Mouse (Mus musculus): ENCODE data around the gene Hmg20b. TPM values are rescaled to one million over a fixed set of nuclear protein-coding genes. Genes with fewer than 3 reads are reported as not detected.

Hmg20b gene
- polyA plus RNA-seq (2014; fragmentation: Illumina TruSeq; extraction: RNeasy Lipid Tissue Mini Kit (QIAGEN cat#74804)): 4.2 TPM

DNA sequence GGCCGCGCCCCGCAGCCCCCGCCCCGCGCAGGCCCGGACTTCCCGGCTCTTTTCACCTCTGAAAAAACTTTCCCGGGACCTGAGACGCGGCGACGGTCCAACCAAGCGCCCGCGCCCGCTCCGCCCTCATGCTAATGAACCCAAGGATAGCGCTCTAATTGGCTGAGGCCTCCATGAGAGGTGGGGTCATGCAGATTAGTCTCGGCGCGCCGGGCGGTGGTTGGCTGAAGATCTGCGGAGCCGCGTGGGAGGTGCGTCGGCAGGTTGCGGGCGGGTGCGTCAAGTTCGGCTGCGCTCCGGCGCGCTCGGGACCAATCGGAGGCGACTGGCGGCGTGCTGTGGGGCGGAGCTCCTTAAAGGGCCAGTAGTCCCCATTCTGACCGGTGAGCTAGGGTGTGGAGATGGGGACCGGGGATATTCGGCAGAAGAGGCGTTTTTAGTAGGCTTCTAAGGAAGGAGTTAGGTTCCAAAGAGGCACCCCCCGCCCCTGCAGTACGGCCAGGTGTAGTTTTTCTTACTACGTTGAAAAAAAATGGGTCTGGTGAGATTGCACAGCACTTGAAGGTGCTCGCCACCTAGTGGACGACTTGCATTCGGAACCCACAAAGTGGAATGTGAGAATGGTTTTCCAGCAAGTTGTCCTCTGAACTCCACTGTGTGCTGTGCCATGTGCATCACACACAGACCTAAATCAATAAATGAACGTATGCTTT is at the start of gene Hmg20b:
TSS of gene Hmg20b (minus strand) at position 130 of the 713 bp plus-strand sequence.

DNA sequence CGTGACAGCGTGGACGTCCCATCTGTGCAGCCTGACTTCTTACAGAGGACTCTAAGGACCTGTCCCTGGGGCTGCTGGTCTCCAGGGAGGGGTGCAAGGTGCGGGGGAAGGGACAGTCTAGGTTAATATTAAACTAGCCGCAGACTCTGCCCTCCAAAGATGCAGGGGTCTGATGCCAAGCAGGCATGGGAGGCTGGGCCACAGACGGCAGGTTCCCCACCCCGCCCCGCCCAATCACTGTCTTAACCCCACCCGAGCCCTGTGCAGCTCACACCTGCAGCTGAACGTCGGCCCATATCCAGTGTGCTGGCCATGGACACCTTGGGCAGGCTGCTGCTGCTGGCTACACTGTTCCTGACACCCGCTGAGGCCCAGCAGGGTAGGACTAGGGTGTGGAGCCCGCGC is 42.5 kb upstream of the Hmg20b start, which contains the start of gene Smim24:
TSS of gene Smim24 (plus strand) at position 271 of the 405 bp plus-strand sequence.

GRCm38 (mm10) chr10:81388505-81389055 is 38.3 kb upstream of the Hmg20b start, which contains the start of gene Gm48552:
Gene Gm48552 (plus strand): TSS chr10:81389005.

GRCm38 (mm10) chr10:81383802-81384604 is 33.7 kb upstream of the Hmg20b start, which contains the start of the genes Dohh and Gm48551:
Gene Dohh (plus strand): TSS chr10:81384428.
Gene Gm48551 (plus strand): TSS chr10:81384466.

GRCm38 (mm10) chr10:81377793-81378552 is 27.7 kb upstream of the Hmg20b start, which contains the start of gene Fzr1:
Gene Fzr1 (minus strand): TSS chr10:81378516.

GRCm38 (mm10) chr10:81365672-81366476 is 15.6 kb upstream of the Hmg20b start, which contains the start of gene 4930404N11Rik:
Gene 4930404N11Rik (minus strand): TSS chr10:81365816.

DNA sequence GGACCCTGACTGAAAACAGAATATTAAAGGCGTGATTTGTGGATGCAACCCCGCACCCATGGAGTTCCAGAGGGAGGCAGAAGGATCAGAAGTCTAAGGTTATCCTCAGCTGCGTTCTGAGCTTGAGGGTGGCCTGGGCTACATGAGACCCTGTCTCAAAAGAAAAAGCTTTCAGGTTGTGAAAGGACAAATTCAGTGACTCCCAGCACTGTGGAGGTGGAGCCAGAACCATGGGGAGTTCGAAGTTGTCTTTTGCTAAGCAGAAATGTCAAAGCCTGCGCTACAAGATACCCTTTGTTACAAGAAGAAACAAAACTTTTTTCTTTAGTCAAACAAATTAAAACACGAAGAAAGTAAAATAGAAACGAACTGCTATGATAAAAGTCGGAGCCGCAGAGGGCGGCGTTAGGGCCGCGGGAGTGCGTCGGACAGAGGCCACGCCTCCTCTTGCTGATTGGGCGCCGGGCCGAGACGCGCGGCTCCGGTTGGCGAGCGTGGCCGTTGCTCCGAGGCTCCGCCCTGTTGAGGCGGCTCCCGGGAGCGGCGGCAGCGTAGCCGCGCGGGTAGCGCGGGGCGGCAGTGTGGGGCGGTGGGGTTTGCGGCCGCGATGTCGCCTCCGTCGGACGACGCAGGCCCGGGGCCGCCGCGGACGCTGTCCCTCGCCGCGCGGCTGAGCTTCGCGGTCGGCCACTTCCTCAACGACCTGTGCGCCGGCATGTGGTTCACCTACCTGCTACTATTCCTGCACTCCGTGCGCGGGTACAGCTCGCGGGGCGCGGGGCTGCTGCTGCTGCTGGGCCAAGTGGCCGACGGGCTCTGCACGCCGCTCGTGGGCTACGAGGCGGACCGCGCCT is 6.9 kb upstream of the Hmg20b start, which contains the start of gene Mfsd12:
TSS of gene Mfsd12 (plus strand) at position 501 of the 854 bp plus-strand sequence.

DNA sequence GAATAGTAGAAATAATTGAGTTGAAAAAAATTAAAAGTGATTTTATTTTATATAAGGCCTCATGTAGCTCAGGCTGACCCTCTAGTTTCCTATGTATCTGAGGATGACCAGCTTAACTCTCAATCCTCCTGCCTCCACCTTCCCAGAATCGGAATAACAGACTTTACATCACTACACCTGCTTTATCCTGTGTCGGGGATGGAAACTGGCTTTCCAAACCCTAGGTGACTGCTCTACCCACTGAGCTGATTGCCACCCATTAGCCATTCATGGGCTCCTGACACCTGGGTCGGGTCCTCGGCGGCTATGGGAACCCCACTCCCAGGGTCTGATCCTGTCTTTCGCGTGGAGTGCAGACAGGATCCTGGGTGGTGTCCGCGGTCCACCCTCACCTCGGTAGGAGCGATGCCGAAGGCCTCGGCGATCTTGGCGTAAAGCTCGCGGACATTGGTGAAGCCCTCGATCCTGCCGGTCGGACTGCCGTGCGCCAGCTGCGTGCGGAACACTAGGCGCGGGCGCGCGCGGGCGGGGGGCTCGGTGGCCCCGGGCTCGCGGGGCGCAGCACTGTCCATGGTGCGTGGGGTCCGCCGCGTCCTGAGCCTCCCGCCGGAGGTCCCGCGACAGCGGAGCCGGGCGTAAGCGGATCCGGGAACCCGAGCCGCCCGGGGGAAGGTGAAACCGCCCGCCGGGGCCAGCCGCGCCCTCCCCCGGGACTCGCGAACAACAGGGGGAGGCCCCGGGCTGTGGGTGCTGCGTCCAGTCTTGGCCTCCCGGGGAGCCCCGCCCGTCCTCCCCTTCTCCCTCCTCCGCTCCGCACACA is 7.4 kb downstream of the Hmg20b start, which contains the start of gene Gipc3:
TSS of gene Gipc3 (minus strand) at position 581 of the 820 bp plus-strand sequence.

GRCm38 (mm10) chr10:81328386-81328785 is 21.9 kb downstream of the Hmg20b start, which contains the start of gene Tbxa2r:
Gene Tbxa2r (plus strand): TSS chr10:81328731.

GRCm38 (mm10) chr10:81320550-81321347 is 29.5 kb downstream of the Hmg20b start, which contains the start of gene Cactin:
Gene Cactin (plus strand): TSS chr10:81321103.

Other genes starting within 250 kb of the Hmg20b start
- 1.1 TPM for gene Map2k2, start 244.6 kb downstream of the Hmg20b start, polyA plus RNA-seq (2014; fragmentation: Illumina TruSeq; extraction: RNeasy Lipid Tissue Mini Kit (QIAGEN cat#74804))
- 17.8 TPM for gene Zbtb7a, start 215.3 kb downstream of the Hmg20b start, polyA plus RNA-seq (2014; fragmentation: Illumina TruSeq; extraction: RNeasy Lipid Tissue Mini Kit (QIAGEN cat#74804))
- gene Pias4, start 182.6 kb downstream of the Hmg20b start, polyA plus RNA-seq (2014; fragmentation: Illumina TruSeq; extraction: RNeasy Lipid Tissue Mini Kit (QIAGEN cat#74804)): 0.46 TPM
- gene Eef2, start 173.8 kb downstream of the Hmg20b start, polyA plus RNA-seq (2014; fragmentation: Illumina TruSeq; extraction: RNeasy Lipid Tissue Mini Kit (QIAGEN cat#74804)): 6.8 TPM
- not detected for gene Dapk3, start 167.5 kb downstream of the Hmg20b start, polyA plus RNA-seq (2014; fragmentation: Illumina TruSeq; extraction: RNeasy Lipid Tissue Mini Kit (QIAGEN cat#74804))
- gene 4930442H23Rik, start 166.6 kb downstream of the Hmg20b start, polyA plus RNA-seq (2014; fragmentation: Illumina TruSeq; extraction: RNeasy Lipid Tissue Mini Kit (QIAGEN cat#74804)): not detected
- gene Nmrk2, start 148.4 kb downstream of the Hmg20b start, polyA plus RNA-seq (2014; fragmentation: Illumina TruSeq; extraction: RNeasy Lipid Tissue Mini Kit (QIAGEN cat#74804)): not detected
- gene Atcay, start 119.6 kb downstream of the Hmg20b start, polyA plus RNA-seq (2014; fragmentation: Illumina TruSeq; extraction: RNeasy Lipid Tissue Mini Kit (QIAGEN cat#74804)): not detected
- 0.66 TPM for gene Zfr2, start 117.3 kb downstream of the Hmg20b start, polyA plus RNA-seq (2014; fragmentation: Illumina TruSeq; extraction: RNeasy Lipid Tissue Mini Kit (QIAGEN cat#74804))
- not detected for gene Matk, start 97.5 kb downstream of the Hmg20b start, polyA plus RNA-seq (2014; fragmentation: Illumina TruSeq; extraction: RNeasy Lipid Tissue Mini Kit (QIAGEN cat#74804))
- gene Mrpl54, start 83.5 kb downstream of the Hmg20b start, polyA plus RNA-seq (2014; fragmentation: Illumina TruSeq; extraction: RNeasy Lipid Tissue Mini Kit (QIAGEN cat#74804)): not detected
- not detected for gene Apba3, start 83.5 kb downstream of the Hmg20b start, polyA plus RNA-seq (2014; fragmentation: Illumina TruSeq; extraction: RNeasy Lipid Tissue Mini Kit (QIAGEN cat#74804))
- not detected for gene Tjp3, start 58.9 kb downstream of the Hmg20b start, polyA plus RNA-seq (2014; fragmentation: Illumina TruSeq; extraction: RNeasy Lipid Tissue Mini Kit (QIAGEN cat#74804))
- gene Pip5k1c, start 57.5 kb downstream of the Hmg20b start, polyA plus RNA-seq (2014; fragmentation: Illumina TruSeq; extraction: RNeasy Lipid Tissue Mini Kit (QIAGEN cat#74804)): 2.6 TPM
- gene Cactin, start 29.4 kb downstream of the Hmg20b start, polyA plus RNA-seq (2014; fragmentation: Illumina TruSeq; extraction: RNeasy Lipid Tissue Mini Kit (QIAGEN cat#74804)): 0.17 TPM
- gene Tbxa2r, start 21.7 kb downstream of the Hmg20b start, polyA plus RNA-seq (2014; fragmentation: Illumina TruSeq; extraction: RNeasy Lipid Tissue Mini Kit (QIAGEN cat#74804)): not detected
- gene Gipc3, start 7.2 kb downstream of the Hmg20b start, polyA plus RNA-seq (2014; fragmentation: Illumina TruSeq; extraction: RNeasy Lipid Tissue Mini Kit (QIAGEN cat#74804)): not detected
- not detected for gene Mfsd12, start 7.0 kb upstream of the Hmg20b start, polyA plus RNA-seq (2014; fragmentation: Illumina TruSeq; extraction: RNeasy Lipid Tissue Mini Kit (QIAGEN cat#74804))
- not detected for gene 4930404N11Rik, start 15.3 kb upstream of the Hmg20b start, polyA plus RNA-seq (2014; fragmentation: Illumina TruSeq; extraction: RNeasy Lipid Tissue Mini Kit (QIAGEN cat#74804))
- gene Fzr1, start 28.0 kb upstream of the Hmg20b start, polyA plus RNA-seq (2014; fragmentation: Illumina TruSeq; extraction: RNeasy Lipid Tissue Mini Kit (QIAGEN cat#74804)): 0.26 TPM
- gene Dohh, start 33.9 kb upstream of the Hmg20b start, polyA plus RNA-seq (2014; fragmentation: Illumina TruSeq; extraction: RNeasy Lipid Tissue Mini Kit (QIAGEN cat#74804)): not detected
- not detected for gene Gm48551, start 34.0 kb upstream of the Hmg20b start, polyA plus RNA-seq (2014; fragmentation: Illumina TruSeq; extraction: RNeasy Lipid Tissue Mini Kit (QIAGEN cat#74804))
- gene Gm48552, start 38.5 kb upstream of the Hmg20b start, polyA plus RNA-seq (2014; fragmentation: Illumina TruSeq; extraction: RNeasy Lipid Tissue Mini Kit (QIAGEN cat#74804)): 0.88 TPM
- not detected for gene Smim24, start 42.6 kb upstream of the Hmg20b start, polyA plus RNA-seq (2014; fragmentation: Illumina TruSeq; extraction: RNeasy Lipid Tissue Mini Kit (QIAGEN cat#74804))
- gene Nfic, start 105.2 kb upstream of the Hmg20b start, polyA plus RNA-seq (2014; fragmentation: Illumina TruSeq; extraction: RNeasy Lipid Tissue Mini Kit (QIAGEN cat#74804)): 14.2 TPM
- not detected for gene Celf5, start 132.2 kb upstream of the Hmg20b start, polyA plus RNA-seq (2014; fragmentation: Illumina TruSeq; extraction: RNeasy Lipid Tissue Mini Kit (QIAGEN cat#74804))
- gene Ncln, start 145.9 kb upstream of the Hmg20b start, polyA plus RNA-seq (2014; fragmentation: Illumina TruSeq; extraction: RNeasy Lipid Tissue Mini Kit (QIAGEN cat#74804)): not detected
- not detected for gene S1pr4, start 149.7 kb upstream of the Hmg20b start, polyA plus RNA-seq (2014; fragmentation: Illumina TruSeq; extraction: RNeasy Lipid Tissue Mini Kit (QIAGEN cat#74804))
- gene Gna15, start 173.7 kb upstream of the Hmg20b start, polyA plus RNA-seq (2014; fragmentation: Illumina TruSeq; extraction: RNeasy Lipid Tissue Mini Kit (QIAGEN cat#74804)): not detected
- 1.7 TPM for gene Gna11, start 194.7 kb upstream of the Hmg20b start, polyA plus RNA-seq (2014; fragmentation: Illumina TruSeq; extraction: RNeasy Lipid Tissue Mini Kit (QIAGEN cat#74804))
- gene Aes, start 209.0 kb upstream of the Hmg20b start, polyA plus RNA-seq (2014; fragmentation: Illumina TruSeq; extraction: RNeasy Lipid Tissue Mini Kit (QIAGEN cat#74804)): 10.1 TPM
- gene Tle2, start 224.1 kb upstream of the Hmg20b start, polyA plus RNA-seq (2014; fragmentation: Illumina TruSeq; extraction: RNeasy Lipid Tissue Mini Kit (QIAGEN cat#74804)): 3.3 TPM

All from ovary, adult 10 weeks (tissue).